Mouse (Mus musculus) stomach, postnatal 0 days (tissue): ENCODE results near the gene Tff2. TPM values are rescaled to one million over a fixed set of nuclear protein-coding genes. Genes with fewer than 3 reads are reported as not detected.

ENCODE experiments used
- ATAC-seq: fragments of 200-750 bp; cut with Nextera tagmentation; 2 replicates; pipeline ENCODE4 v1.8.0; 2017; ENCODE audit not compliant: low FRiP score, low TSS enrichment
- DNase-seq: peaks from one replicate; pipeline ENCODE4 v3.0.0-alpha.2; 2016; ENCODE audit warnings: low spot score
- H3K27ac ChIP-seq: fragments of 300-500 bp; sonication (generic); replicated peaks from 2 replicates; pipeline ENCODE4 v1.5.1; 2014; ENCODE audit warnings: mild to moderate bottlenecking, control low read depth
- H3K27me3 ChIP-seq: fragments of 300-500 bp; sonication (generic); 2 replicates; pipeline ENCODE4 v1.6.1; 2014; ENCODE audit warnings: low read length; ENCODE audit not compliant: control insufficient read depth, insufficient read depth
- H3K36me3 ChIP-seq: fragments of 300-500 bp; sonication (generic); 2 replicates; pipeline ENCODE4 v1.6.1; 2014; ENCODE audit warnings: low read length, mixed read lengths; ENCODE audit not compliant: control insufficient read depth, insufficient read depth
- H3K4me1 ChIP-seq: fragments of 300-500 bp; sonication (generic); replicated peaks from 2 replicates; pipeline ENCODE4 v1.6.1; 2014; ENCODE audit warnings: antibody characterized with exemption; ENCODE audit not compliant: control insufficient read depth, insufficient read depth
- H3K4me2 ChIP-seq: fragments of 300-500 bp; sonication (generic); replicated peaks from 2 replicates; pipeline ENCODE4 v1.6.1; 2014; ENCODE audit warnings: low read depth, mild to moderate bottlenecking, control low read depth, moderate library complexity
- H3K4me3 ChIP-seq: fragments of 300-500 bp; sonication (generic); 2 replicates; pipeline ENCODE4 v1.5.1; 2014; ENCODE audit warnings: low read depth, low read length, control low read depth
- H3K9ac ChIP-seq: fragments of 300-500 bp; sonication (generic); 2 replicates; pipeline ENCODE4 v1.6.1; 2014; ENCODE audit warnings: mild to moderate bottlenecking, low read length, control low read depth, mixed read lengths
- H3K9me3 ChIP-seq: fragments of 300-500 bp; sonication (generic); 2 replicates; pipeline ENCODE4 v1.6.1; 2016; ENCODE audit warnings: low read length; ENCODE audit not compliant: control insufficient read depth
- CTCF ChIP-seq: IDR thresholded peaks from 2 replicates; pipeline ENCODE4 v1.5.1; 2016; ENCODE audit warnings: antibody characterized with exemption, low read depth, mild to moderate bottlenecking, moderate library complexity
- EP300 ChIP-seq: optimal IDR thresholded peaks from 2 replicates; pipeline ENCODE3; 2016; ENCODE audit warnings: antibody characterized with exemption
- WGBS: fragments of 180-500 bp; shearing (Covaris S2); extraction: QIAGEN DNeasy Blood & Tissue Kit; methylation state at CpG from one replicate; pipeline ENCODE4 v1.1.7; 2014; 5-methylcytosine and 5-hydroxymethylcytosine counted together
- polyA plus RNA-seq: library from polyadenylated mRNA; unstranded; fragments of >200 nt; fragmentation: Nextera tagmentation; extraction: Ambion mirVana; gene quantifications from 2 replicates; pipeline ENCODE4 v1.2.1, GENCODE M21; 2015

Gene Tff2
- polyA plus RNA-seq, 1 experiment from 2014 or later, result 948 TPM

- H3K27ac ChIP-seq, result no peak overlapping the region
- H3K4me2 ChIP-seq, result no peak overlapping the region
- ATAC-seq, result no peak
- H3K4me3 ChIP-seq, result no peak overlapping the region
- no peaks in the 10 kb centered on the region for H3K4me1 ChIP-seq
- TF ChIP-seq CTCF (no peak), EP300 (no peak)
- no peaks in the 10 kb centered on the region for H3K36me3 ChIP-seq
- no peaks in the 10 kb centered on the region for H3K9me3 ChIP-seq
- DNase-seq, result no peak
- H3K27me3 ChIP-seq, result no peaks in the 10 kb centered on the region
- H3K9ac ChIP-seq, result no peak overlapping the region
- 52% methylated on average over 3 of the region's 3 CpGs for WGBS
These were observed 7.8 kb downstream of the Tff2 start for GRCm38 (mm10) chr17:31136291-31136690.

GRCm38 (mm10) chr17:31134913-31135312 lies 9.2 kb downstream of the Tff2 start:
- Histone ChIP-seq H3K4me3 (no peak overlapping the region), H3K27me3 (no peaks in the 10 kb centered on the region), H3K4me1 (no peaks in the 10 kb centered on the region), H3K9me3 (no peaks in the 10 kb centered on the region), H3K36me3 (no peaks in the 10 kb centered on the region), H3K4me2 (no peak overlapping the region), H3K9ac (no peak overlapping the region; the same call in 1 of the 2 replicates), H3K27ac (no peak overlapping the region)
- 54% methylated on average over 6 of the region's 6 CpGs for WGBS
- TF ChIP-seq CTCF, result no peak
- TF ChIP-seq EP300, result no peak
- DNase-seq (no peak), ATAC-seq (no peak)

- Histone ChIP-seq H3K27me3 (no peaks in the 10 kb centered on the region), H3K9me3 (no peaks in the 10 kb centered on the region), H3K27ac (no peak overlapping the region), H3K36me3 (no peaks in the 10 kb centered on the region), H3K9ac (no peak overlapping the region), H3K4me1 (no peaks in the 10 kb centered on the region), H3K4me3 (no peak overlapping the region), H3K4me2 (no peak overlapping the region)
- 49% methylated on average over 15 of the region's 15 CpGs for WGBS
- peak; percentile 51; the same call in 1 of the 2 replicates for ATAC-seq
- no peak for TF ChIP-seq EP300
- peak; percentile 58 for DNase-seq
These were observed 10.3 kb downstream of the Tff2 start for GRCm38 (mm10) chr17:31133776-31134175.

- H3K9ac ChIP-seq, result no peak overlapping the region
- WGBS, result 67% methylated on average over 10 of the region's 10 CpGs
- no peak for TF ChIP-seq EP300
- TF ChIP-seq CTCF, result no peak
- DNase-seq (no peak), ATAC-seq (no peak)
- H3K27me3 ChIP-seq, result no peaks in the 10 kb centered on the region
- no peak overlapping the region for H3K4me2 ChIP-seq
- no peak overlapping the region for H3K4me3 ChIP-seq
- H3K4me1 ChIP-seq, result no peaks in the 10 kb centered on the region
- H3K9me3 ChIP-seq, result no peaks in the 10 kb centered on the region
- H3K36me3 ChIP-seq, result no peaks in the 10 kb centered on the region
- no peak overlapping the region for H3K27ac ChIP-seq
These were observed 12.7 kb downstream of the Tff2 start for GRCm38 (mm10) chr17:31131269-31131821.

GRCm38 (mm10) chr17:31129452-31129851 lies 14.6 kb downstream of the Tff2 start, which contains the start of gene Tff3:
Tff3 (minus strand) TSS chr17:31129646.
- TF ChIP-seq CTCF (no peak), EP300 (no peak)
- WGBS, result 18% methylated on average over 2 of the region's 2 CpGs
- Histone ChIP-seq H3K4me2 (no peak within 1 kb of the TSS), H3K27ac (no peak within 1 kb of the TSS), H3K9me3 (no peaks in the 10 kb centered on the region), H3K36me3 (no peaks in the 10 kb centered on the region), H3K27me3 (no peaks in the 10 kb centered on the region), H3K4me3 (no peak within 1 kb of the TSS), H3K4me1 (no peaks in the 10 kb centered on the region), H3K9ac (no peak within 1 kb of the TSS)
- ATAC-seq (no peak), DNase-seq (no peak)

- 78% methylated on average over 9 of the region's 9 CpGs for WGBS
- no peaks in the 10 kb centered on the region for H3K9me3 ChIP-seq
- no peak overlapping the region for H3K9ac ChIP-seq
- no peaks in the 10 kb centered on the region for H3K4me1 ChIP-seq
- no peak overlapping the region for H3K4me2 ChIP-seq
- H3K27ac ChIP-seq, result no peak overlapping the region
- no peak for ATAC-seq
- H3K27me3 ChIP-seq, result no peaks in the 10 kb centered on the region
- no peak overlapping the region for H3K4me3 ChIP-seq
- TF ChIP-seq CTCF, result no peak
- no peak for TF ChIP-seq EP300
- DNase-seq, result no peak
- H3K36me3 ChIP-seq, result no peaks in the 10 kb centered on the region
These were observed 15.3 kb downstream of the Tff2 start for GRCm38 (mm10) chr17:31128708-31129318.
